Mouse (Mus musculus): ENCODE data around the gene Plxdc2. TPM values are rescaled to one million over a fixed set of nuclear protein-coding genes. Genes with fewer than 3 reads are reported as not detected.

Gene Plxdc2
- polyA plus RNA-seq, 1 experiment, result 19.9 TPM

DNA sequence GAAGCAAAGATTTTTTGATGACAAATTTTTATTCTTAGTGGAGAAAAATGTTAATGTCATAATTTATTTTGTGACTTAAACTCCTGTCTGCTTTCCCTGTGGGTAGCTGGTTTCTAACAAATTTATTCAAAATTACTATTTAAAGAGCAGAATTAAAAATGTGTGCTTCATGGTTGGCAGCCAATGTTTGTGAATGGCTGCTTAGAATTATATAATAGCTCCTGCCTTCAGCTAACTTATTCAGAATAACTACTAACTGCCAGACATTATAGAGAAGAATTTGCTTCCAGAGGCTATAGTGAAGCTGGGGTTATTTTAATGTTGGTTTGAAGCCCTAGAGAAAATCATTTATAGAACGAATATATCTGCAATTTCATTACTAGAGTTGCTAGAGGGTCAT, 30.1 kb downstream of the Plxdc2 start:
- H3K27ac ChIP-seq (replicated peaks; ENCODE audit: low read depth, low read length), result no peak overlapping the region
- no peak overlapping the region for H3K4me3 ChIP-seq (ENCODE audit: insufficient read depth, low read depth, low read length)
- H3K4me1 ChIP-seq (ENCODE audit: control insufficient read depth, insufficient read depth, insufficient read length, low read length), result no peaks in the 10 kb centered on the region

GRCm38 (mm10) chr2:16386692-16387091, 30.6 kb downstream of the Plxdc2 start:
- H3K4me3 ChIP-seq (ENCODE audit: insufficient read depth, low read depth, low read length), result no peak overlapping the region
- H3K27ac ChIP-seq (replicated peaks; ENCODE audit: low read depth, low read length), result no peak overlapping the region
- H3K4me1 ChIP-seq (ENCODE audit: control insufficient read depth, insufficient read depth, insufficient read length, low read length), result no peaks in the 10 kb centered on the region

- Histone ChIP-seq H3K4me3 (ENCODE audit: insufficient read depth, low read depth, low read length) (no peak overlapping the region), H3K27ac (replicated peaks; ENCODE audit: low read depth, low read length) (no peak overlapping the region), H3K4me1 (ENCODE audit: control insufficient read depth, insufficient read depth, insufficient read length, low read length) (no peaks in the 10 kb centered on the region)
Measured at GRCm38 (mm10) chr2:16387787-16388186, 31.7 kb downstream of the Plxdc2 start.

DNA sequence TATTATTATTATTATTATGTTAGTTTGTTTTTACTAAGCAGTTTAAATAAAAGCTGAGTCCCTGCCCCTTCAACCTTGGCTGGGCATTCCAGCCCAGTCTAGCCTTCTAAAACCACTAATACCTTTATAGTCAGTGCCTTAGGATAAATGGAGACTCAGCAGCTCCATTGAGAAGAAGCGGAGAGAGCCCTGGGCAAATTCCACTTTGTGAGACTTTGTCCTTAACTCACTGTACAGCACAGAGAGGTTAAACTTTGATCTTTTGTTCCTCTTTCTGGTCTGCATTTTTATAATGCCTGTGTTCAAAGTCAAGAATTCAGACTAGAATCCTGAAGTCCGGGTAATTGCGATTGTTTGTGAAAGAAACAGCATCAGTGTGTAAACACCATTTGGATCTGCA, 41.4 kb downstream of the Plxdc2 start:
- Histone ChIP-seq H3K27ac (replicated peaks; ENCODE audit: low read depth, low read length) (no peak overlapping the region), H3K4me3 (ENCODE audit: insufficient read depth, low read depth, low read length) (no peak overlapping the region), H3K4me1 (ENCODE audit: control insufficient read depth, insufficient read depth, insufficient read length, low read length) (no peaks in the 10 kb centered on the region)

- no peak overlapping the region for H3K27ac ChIP-seq (replicated peaks; ENCODE audit: low read depth, low read length)
- no peak overlapping the region for H3K4me3 ChIP-seq (ENCODE audit: insufficient read depth, low read depth, low read length)
- no peaks in the 10 kb centered on the region for H3K4me1 ChIP-seq (ENCODE audit: control insufficient read depth, insufficient read depth, insufficient read length, low read length)
Measured at GRCm38 (mm10) chr2:16398006-16398405, 41.9 kb downstream of the Plxdc2 start.

GRCm38 (mm10) chr2:16398896-16399295, 42.8 kb downstream of the Plxdc2 start:
- Histone ChIP-seq H3K27ac (replicated peaks; ENCODE audit: low read depth, low read length) (no peak overlapping the region), H3K4me1 (ENCODE audit: control insufficient read depth, insufficient read depth, insufficient read length, low read length) (no peaks in the 10 kb centered on the region), H3K4me3 (ENCODE audit: insufficient read depth, low read depth, low read length) (no peak overlapping the region)

- H3K4me3 ChIP-seq (ENCODE audit: insufficient read depth, low read depth, low read length), result no peak overlapping the region
- no peaks in the 10 kb centered on the region for H3K4me1 ChIP-seq (ENCODE audit: control insufficient read depth, insufficient read depth, insufficient read length, low read length)
- H3K27ac ChIP-seq (replicated peaks; ENCODE audit: low read depth, low read length), result no peak overlapping the region
Measured at GRCm38 (mm10) chr2:16406508-16406907, 50.4 kb downstream of the Plxdc2 start.

GRCm38 (mm10) chr2:16414340-16414976, 58.4 kb downstream of the Plxdc2 start:
- H3K27ac ChIP-seq (replicated peaks; ENCODE audit: low read depth, low read length), result no peak overlapping the region
- H3K4me3 ChIP-seq (ENCODE audit: insufficient read depth, low read depth, low read length), result no peak overlapping the region
- H3K4me1 ChIP-seq (ENCODE audit: control insufficient read depth, insufficient read depth, insufficient read length, low read length), result no peaks in the 10 kb centered on the region

DNA sequence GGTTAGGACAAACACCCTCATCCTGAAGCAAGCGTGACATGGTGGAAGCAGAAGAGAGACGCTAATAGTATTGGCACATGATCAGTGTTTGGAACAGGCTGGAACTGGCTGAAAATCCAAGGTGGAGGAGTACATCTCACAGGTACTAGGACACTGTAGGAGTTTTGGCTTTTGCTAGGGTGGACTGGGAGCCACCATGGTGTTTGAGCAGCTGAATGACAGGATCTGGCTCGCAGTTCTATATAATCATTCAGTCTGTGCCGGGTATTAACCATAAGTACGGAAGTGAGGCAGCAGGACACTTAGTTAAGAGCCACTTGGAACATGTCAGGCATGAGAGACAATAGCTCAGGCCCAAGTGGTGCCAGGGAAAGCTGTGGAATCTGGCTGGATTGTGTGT, 82.9 kb downstream of the Plxdc2 start:
- H3K4me3 ChIP-seq (ENCODE audit: insufficient read depth, low read depth, low read length), result no peak overlapping the region
- H3K4me1 ChIP-seq (ENCODE audit: control insufficient read depth, insufficient read depth, insufficient read length, low read length), result no peaks in the 10 kb centered on the region; the same call in 1 of the 2 replicates
- no peak overlapping the region for H3K27ac ChIP-seq (replicated peaks; ENCODE audit: low read depth, low read length)

DNA sequence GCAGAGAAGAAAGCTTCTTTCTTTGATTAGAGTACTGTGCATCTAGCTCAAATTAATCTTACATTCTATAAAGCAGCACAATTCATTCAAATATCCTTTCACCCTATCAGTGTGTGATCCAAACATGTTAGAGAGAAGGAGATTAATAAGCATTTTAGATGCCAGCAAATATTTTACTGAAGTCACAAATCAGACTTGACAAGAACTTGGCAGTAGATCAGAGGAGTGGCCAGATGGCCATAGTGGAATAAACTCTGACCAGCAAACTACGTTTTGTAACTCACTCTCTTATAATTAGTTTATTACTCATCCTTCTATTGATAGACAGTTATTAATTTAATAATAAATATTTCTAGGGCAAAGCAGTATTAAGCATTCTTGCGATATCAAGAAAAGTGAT, 86.5 kb downstream of the Plxdc2 start:
- Histone ChIP-seq H3K4me3 (ENCODE audit: insufficient read depth, low read depth, low read length) (no peak overlapping the region), H3K4me1 (ENCODE audit: control insufficient read depth, insufficient read depth, insufficient read length, low read length) (no peaks in the 10 kb centered on the region; the same call in 1 of the 2 replicates)

DNA sequence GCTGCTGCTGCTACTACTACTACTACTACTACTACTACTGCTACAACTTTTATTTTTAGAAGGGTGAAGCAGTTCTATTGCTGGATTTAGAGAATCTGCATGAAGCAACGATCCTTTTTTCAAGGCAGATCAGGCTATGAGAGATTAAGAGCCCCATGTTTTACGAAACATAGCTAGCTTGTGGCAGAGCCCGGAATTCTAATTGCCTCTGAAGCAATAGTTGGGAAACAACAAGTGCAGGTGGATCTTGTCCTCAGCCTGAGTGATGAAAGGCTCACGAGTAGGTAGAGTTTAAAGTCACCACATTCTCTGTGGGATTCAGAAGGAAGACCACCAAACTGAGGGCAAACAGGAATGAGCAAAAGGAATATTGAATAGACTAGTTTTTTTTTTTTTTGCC, 91.8 kb downstream of the Plxdc2 start:
- H3K4me1 ChIP-seq (ENCODE audit: control insufficient read depth, insufficient read depth, insufficient read length, low read length), result no peaks in the 10 kb centered on the region
- no peak overlapping the region for H3K4me3 ChIP-seq (ENCODE audit: insufficient read depth, low read depth, low read length)
- no peak overlapping the region for H3K27ac ChIP-seq (replicated peaks; ENCODE audit: low read depth, low read length)

More for the DNA sequence above, 86.5 kb downstream of the Plxdc2 start:
- no peak overlapping the region for H3K27ac ChIP-seq (replicated peaks; ENCODE audit: low read depth, low read length)

- Histone ChIP-seq H3K4me1 (ENCODE audit: control insufficient read depth, insufficient read depth, insufficient read length, low read length) (no peaks in the 10 kb centered on the region), H3K27ac (replicated peaks; ENCODE audit: low read depth, low read length) (0 out of 2 replicates have a peak overlapping the region, but pooled peaks have one; percentile 2), H3K4me3 (ENCODE audit: insufficient read depth, low read depth, low read length) (no peak overlapping the region)
Measured at GRCm38 (mm10) chr2:16450838-16451665, 94.9 kb downstream of the Plxdc2 start.

DNA sequence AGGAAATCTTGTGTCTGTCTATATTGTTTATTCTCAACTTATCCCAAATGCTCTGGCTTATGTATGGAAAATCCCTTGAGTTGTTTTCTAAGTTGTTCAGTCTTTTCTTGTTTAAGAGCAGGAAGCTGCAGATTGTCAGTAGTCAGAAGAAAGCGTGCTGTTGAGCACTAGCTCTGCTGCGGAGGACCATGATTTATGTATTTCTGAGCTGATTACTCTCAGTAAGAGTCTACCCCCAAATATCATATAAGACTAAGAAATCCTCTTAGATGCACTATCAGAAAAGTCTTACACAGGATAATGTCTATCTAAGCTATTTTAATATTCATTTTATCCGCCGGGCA, 95.5 kb downstream of the Plxdc2 start:
- Histone ChIP-seq H3K4me1 (ENCODE audit: control insufficient read depth, insufficient read depth, insufficient read length, low read length) (no peaks in the 10 kb centered on the region), H3K4me3 (ENCODE audit: insufficient read depth, low read depth, low read length) (no peak overlapping the region), H3K27ac (replicated peaks; ENCODE audit: low read depth, low read length) (0 out of 2 replicates have a peak overlapping the region, but pooled peaks have one; percentile 2)

- Histone ChIP-seq H3K4me1 (ENCODE audit: control insufficient read depth, insufficient read depth, insufficient read length, low read length) (no peaks in the 10 kb centered on the region), H3K27ac (replicated peaks; ENCODE audit: low read depth, low read length) (no peak overlapping the region), H3K4me3 (ENCODE audit: insufficient read depth, low read depth, low read length) (no peak overlapping the region)
Measured at GRCm38 (mm10) chr2:16452080-16452479, 96.0 kb downstream of the Plxdc2 start.

DNA sequence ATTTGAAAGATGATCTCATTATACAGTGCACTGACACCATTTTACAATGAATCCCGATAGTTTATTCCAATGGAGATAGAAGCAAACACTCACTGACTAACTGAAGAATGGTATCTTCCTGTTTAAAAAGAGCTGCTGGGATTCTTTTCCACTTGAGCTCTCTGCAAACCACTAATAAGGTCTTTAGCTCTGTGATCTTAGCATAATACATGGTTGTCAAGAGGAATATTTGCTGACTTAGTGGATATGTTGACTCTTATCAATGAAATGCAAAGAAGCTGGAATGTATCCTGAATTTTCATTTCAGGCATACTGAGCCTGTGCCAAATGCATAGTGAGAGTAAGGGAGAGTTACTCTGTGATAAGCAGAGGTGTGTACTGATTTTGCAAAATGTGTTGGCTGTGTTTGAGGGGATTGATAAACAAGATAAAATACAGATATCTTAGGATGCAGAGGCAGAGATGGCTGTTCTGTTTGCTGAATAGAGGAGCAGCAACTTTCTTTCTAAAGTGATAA, 100.2 kb downstream of the Plxdc2 start:
- H3K4me3 ChIP-seq (ENCODE audit: insufficient read depth, low read depth, low read length), result no peak overlapping the region
- H3K4me1 ChIP-seq (ENCODE audit: control insufficient read depth, insufficient read depth, insufficient read length, low read length), result no peaks in the 10 kb centered on the region
- H3K27ac ChIP-seq (replicated peaks; ENCODE audit: low read depth, low read length), result no peak overlapping the region

- no peak overlapping the region for H3K27ac ChIP-seq (replicated peaks; ENCODE audit: low read depth, low read length)
- H3K4me1 ChIP-seq (ENCODE audit: control insufficient read depth, insufficient read depth, insufficient read length, low read length), result no peaks in the 10 kb centered on the region
- H3K4me3 ChIP-seq (ENCODE audit: insufficient read depth, low read depth, low read length), result no peak overlapping the region
Measured at GRCm38 (mm10) chr2:16459490-16459889, 103.4 kb downstream of the Plxdc2 start.
